Mouse (Mus musculus): ENCODE measurements at regions not wholly inside any gene's neighbourhood (a gene's known extent, or its start where the extent isn't known, plus 50 kb on each side); places are given as distances from the start of the nearest gene placed in this dataset.

DNA sequence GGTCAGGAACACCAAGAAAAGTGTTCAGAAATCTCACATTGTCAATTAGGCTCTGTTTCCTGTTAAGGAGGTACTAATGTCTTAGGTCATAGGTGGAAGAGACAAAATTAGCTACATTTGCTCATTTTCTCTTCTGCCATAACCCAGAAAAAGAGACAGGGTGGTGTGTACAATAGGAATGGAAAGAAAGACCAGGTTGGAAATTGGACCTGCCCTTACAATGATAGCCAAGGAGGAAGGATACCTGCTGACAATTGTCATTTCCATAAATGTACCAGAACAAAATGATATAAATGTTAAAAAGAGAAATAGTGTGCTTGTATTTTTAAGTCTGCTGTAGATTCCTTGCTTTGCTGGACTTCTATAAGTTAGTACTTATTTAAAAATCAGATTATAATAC lies 135.9 kb upstream of the Kcnip4 start:
- in situ Hi-C loops (cut with MboI; ENCODE audit: low pct_ligation_motif_present, low pct_unique_long_range_greater_than_20kb, low sequenced_read_pairs) = no loop called here
- H3K79me2 ChIP-seq (replicated peaks; ENCODE audit: control insufficient read depth, extremely low read depth, insufficient read depth, poor library complexity, severe bottlenecking) = no peaks in the 10 kb centered on the region
- H3K4me2 ChIP-seq (ENCODE audit: insufficient read depth, low read depth, poor library complexity, severe bottlenecking) = no peak overlapping the region
- H3K4me1 ChIP-seq (ENCODE audit: control insufficient read depth in 1 of 2, insufficient read depth in 2 of 2) = no peaks in the 10 kb centered on the region
- TF ChIP-seq E2F4 (IDR thresholded peaks at IDR 0.05; ENCODE audit: insufficient replicate concordance, low read depth, low read length) (no peak), RCOR1 (conservative IDR thresholded peaks at IDR 0.05; ENCODE audit: low read depth, low read length) (no peak), KAT2A (IDR thresholded peaks at IDR 0.05; ENCODE audit: insufficient replicate concordance, low read length) (no peak), ZNF384 (IDR thresholded peaks at IDR 0.05; ENCODE audit: low read depth, low read length) (no peak), UBTF (IDR thresholded peaks at IDR 0.05; ENCODE audit: low read depth, low read length) (no peak), USF1 (IDR thresholded peaks at IDR 0.05; ENCODE audit: low read depth, low read length) (no peak), MXI1 (IDR thresholded peaks at IDR 0.05; ENCODE audit: low read depth, low read length) (no peak), ZC3H11A (IDR thresholded peaks at IDR 0.05; ENCODE audit: low read depth, low read length) (no peak), TCF12 (IDR thresholded peaks at IDR 0.05; ENCODE audit: low read depth, low read length) (no peak), CTCF (conservative IDR thresholded peaks at IDR 0.05 in 1 of 2, IDR thresholded peaks at IDR 0.05 in 1 of 2; ENCODE audit: low read depth in 2 of 2, low read length in 2 of 2) (no peak), MAZ (IDR thresholded peaks at IDR 0.05; ENCODE audit: low read depth, low read length) (no peak), MAX (IDR thresholded peaks at IDR 0.05; ENCODE audit: low read length) (no peak), USF2 (conservative IDR thresholded peaks at IDR 0.05; ENCODE audit: low read depth, low read length) (no peak), MAFK (IDR thresholded peaks at IDR 0.05; ENCODE audit: insufficient replicate concordance, low read length) (no peak), ZKSCAN1 (IDR thresholded peaks at IDR 0.05; ENCODE audit: borderline replicate concordance, low read depth, low read length) (no peak)
- no peaks in the 10 kb centered on the region for H3K27me3 ChIP-seq (replicated peaks)
- H3K9ac ChIP-seq (ENCODE audit: insufficient read depth, low read depth) = no peak overlapping the region
- H3K4me3 ChIP-seq (replicated peaks in 1 of 3; ENCODE audit: low read depth in 2 of 3, low read length in 2 of 3, poor library complexity in 1 of 3) = no peak overlapping the region
- no peak for DNase-seq (ENCODE audit: extremely low read depth)
- no peak overlapping the region for H3K27ac ChIP-seq (ENCODE audit: insufficient read depth, low read depth)
- no peaks in the 10 kb centered on the region for H3K36me3 ChIP-seq (replicated peaks in 1 of 2; ENCODE audit: control insufficient read depth in 1 of 2, insufficient read depth in 1 of 2, low read length in 1 of 2)
- H3K9me3 ChIP-seq (replicated peaks; ENCODE audit: low read length) = peaks cover 55% of the 10 kb centered on the region
- dilution Hi-C loops (cut with MboI; ENCODE audit: extremely low pct_ligation_motif_present, extremely low pct_unique_long_range_greater_than_20kb, low sequenced_read_pairs) = no loop called here

DNA sequence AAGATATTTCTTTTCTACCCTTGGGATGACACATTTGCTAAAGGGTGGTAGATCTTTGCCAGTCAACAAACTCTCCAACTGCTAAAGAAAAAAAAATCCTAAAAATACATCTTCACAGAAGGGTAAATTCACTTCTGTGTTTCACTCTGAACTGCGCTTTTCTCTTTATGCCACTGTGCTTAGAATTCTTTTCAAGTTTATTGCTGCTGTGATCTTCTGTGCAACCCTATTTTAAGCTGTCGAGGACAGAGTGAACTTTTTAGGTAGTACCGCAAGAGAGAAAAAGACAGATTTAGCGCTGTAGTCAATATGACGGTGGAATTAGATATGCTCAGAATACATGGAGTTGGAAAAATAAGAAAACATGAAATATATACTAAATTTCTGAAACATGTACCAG lies 126.2 kb upstream of the Kcnip4 start:
- peaks cover 23% of the 10 kb centered on the region for H3K9me3 ChIP-seq (replicated peaks; ENCODE audit: low read length)
- no peaks in the 10 kb centered on the region for H3K4me1 ChIP-seq (ENCODE audit: control insufficient read depth in 1 of 2, insufficient read depth in 2 of 2)
- no peaks in the 10 kb centered on the region for H3K36me3 ChIP-seq (replicated peaks in 1 of 2; ENCODE audit: control insufficient read depth in 1 of 2, insufficient read depth in 1 of 2, low read length in 1 of 2)
- dilution Hi-C loops (cut with MboI; ENCODE audit: extremely low pct_ligation_motif_present, extremely low pct_unique_long_range_greater_than_20kb, low sequenced_read_pairs) (no loop called here), in situ Hi-C loops (cut with MboI; ENCODE audit: low pct_ligation_motif_present, low pct_unique_long_range_greater_than_20kb, low sequenced_read_pairs) (no loop called here)
- H3K9ac ChIP-seq (ENCODE audit: insufficient read depth, low read depth) = no peak overlapping the region
- no peak overlapping the region for H3K4me3 ChIP-seq (replicated peaks in 1 of 3; ENCODE audit: low read depth in 2 of 3, low read length in 2 of 3, poor library complexity in 1 of 3)
- DNase-seq (ENCODE audit: extremely low read depth) = no peak
- no peak overlapping the region for H3K4me2 ChIP-seq (ENCODE audit: insufficient read depth, low read depth, poor library complexity, severe bottlenecking)
- no peaks in the 10 kb centered on the region for H3K79me2 ChIP-seq (replicated peaks; ENCODE audit: control insufficient read depth, extremely low read depth, insufficient read depth, poor library complexity, severe bottlenecking)
- TF ChIP-seq JUN (IDR thresholded peaks at IDR 0.05; ENCODE audit: insufficient read depth, low read depth, low read length) (no peak), MXI1 (IDR thresholded peaks at IDR 0.05; ENCODE audit: low read depth, low read length) (no peak), RAD21 (IDR thresholded peaks at IDR 0.05; ENCODE audit: low read depth, low read length) (no peak), ZMIZ1 (IDR thresholded peaks at IDR 0.05; ENCODE audit: low read depth, low read length) (no peak), BHLHE40 (IDR thresholded peaks at IDR 0.05; ENCODE audit: low read depth, low read length) (no peak), MEF2A (IDR thresholded peaks at IDR 0.05; ENCODE audit: borderline replicate concordance, low read depth, low read length) (no peak), CHD1 (IDR thresholded peaks at IDR 0.05; ENCODE audit: low read depth, low read length) (no peak), ZNF384 (IDR thresholded peaks at IDR 0.05; ENCODE audit: low read depth, low read length) (no peak), GABPA (IDR thresholded peaks at IDR 0.05; ENCODE audit: insufficient replicate concordance, low read depth, low read length) (no peak), JUND (conservative IDR thresholded peaks at IDR 0.05; ENCODE audit: low read depth, low read length) (no peak), KAT2A (IDR thresholded peaks at IDR 0.05; ENCODE audit: insufficient replicate concordance, low read length) (no peak), USF1 (IDR thresholded peaks at IDR 0.05; ENCODE audit: low read depth, low read length) (no peak)
- H3K27ac ChIP-seq (ENCODE audit: insufficient read depth, low read depth) = no peak overlapping the region
- H3K27me3 ChIP-seq (replicated peaks) = no peaks in the 10 kb centered on the region

All from CH12.LX (cell line).